Mouse (Mus musculus): Measurements from ENCODE around the gene Lzic.

DNA sequence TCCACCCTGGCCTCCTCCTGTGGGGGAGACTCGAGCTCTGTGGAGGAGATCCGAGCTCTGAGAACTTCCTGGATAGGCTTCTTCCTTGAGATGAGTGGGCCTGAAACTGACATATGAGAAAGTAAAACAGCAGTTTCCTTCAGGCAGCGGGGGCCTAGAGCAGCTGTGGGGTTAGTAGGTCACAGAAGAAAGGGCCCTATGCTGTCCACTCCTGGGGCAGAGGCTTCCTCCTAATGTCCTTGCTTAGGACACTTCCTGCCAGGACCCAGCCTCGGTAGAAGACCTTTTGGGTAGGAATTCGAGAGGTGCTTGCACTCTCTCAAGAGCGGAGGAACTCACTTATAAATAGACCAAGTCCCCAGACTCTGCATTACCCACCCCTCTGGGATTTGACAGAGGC lies 44.7 kb downstream of the Lzic start:
- TF ChIP-seq CTCF (conservative IDR thresholded peaks at IDR 0.05; ENCODE audit: low read length) (no peak), POU5F1 (IDR thresholded peaks at IDR 0.05; ENCODE audit: borderline replicate concordance, low read length) (no peak), NANOG (IDR thresholded peaks at IDR 0.05; ENCODE audit: borderline replicate concordance, low read length) (no peak)
